Mouse (Mus musculus) adrenal gland, postnatal 36 days (tissue): ENCODE measurements around the gene Pofut2. TPM values are rescaled to one million over a fixed set of nuclear protein-coding genes. Genes with fewer than 3 reads are reported as not detected.

Source experiments
- DNase-seq, 2 experiments: peaks; one replicate each; pipeline ENCODE4 v3.0.0; 2021; ENCODE audit warnings: mixed read lengths in 1 of 2
- total RNA-seq, 2 experiments: library from RNA; stranded (reverse); gene quantifications; 2 replicates each; pipeline ENCODE4 v1.2.3; 2021

Pofut2 gene
- total RNA-seq, 2 experiments from 2014 or later: 69.1 to 108 TPM

- no peak for DNase-seq
Measured at GRCm38 (mm10) chr10:77315682-77316081, 56.7 kb downstream of the Pofut2 start.

Other genes with a start within 250 kb of the Pofut2 start
- 10 to 100 TPM; 19.3 to 25.1 TPM for gene Slc19a1, start 227.0 kb upstream of the Pofut2 start, total RNA-seq
- 10 to 100 TPM; 22.9 to 44.0 TPM for gene Col18a1, start 92.7 kb upstream of the Pofut2 start, total RNA-seq
- gene Adarb1, start 159.1 kb downstream of the Pofut2 start, total RNA-seq: 10 to 100 TPM; 10.8 to 68.2 TPM